Mouse (Mus musculus) ES-CJ7 (cell line): ENCODE data around the gene Krtap13-1.
A peak's percentile ranks its signal among the peaks of the same experiment; 100 is the strongest.
"Not testable (repeated sequence)": the region's sequence is repeated elsewhere in the genome, so short reads cannot be mapped to it uniquely, and the experiment has no call there.

ENCODE experiments used
- DNase-seq: peaks from one replicate; pipeline ENCODE4 v3.0.0; 2011; ENCODE audit warnings: low read depth, low spot score

Krtap13-1 gene

DNA sequence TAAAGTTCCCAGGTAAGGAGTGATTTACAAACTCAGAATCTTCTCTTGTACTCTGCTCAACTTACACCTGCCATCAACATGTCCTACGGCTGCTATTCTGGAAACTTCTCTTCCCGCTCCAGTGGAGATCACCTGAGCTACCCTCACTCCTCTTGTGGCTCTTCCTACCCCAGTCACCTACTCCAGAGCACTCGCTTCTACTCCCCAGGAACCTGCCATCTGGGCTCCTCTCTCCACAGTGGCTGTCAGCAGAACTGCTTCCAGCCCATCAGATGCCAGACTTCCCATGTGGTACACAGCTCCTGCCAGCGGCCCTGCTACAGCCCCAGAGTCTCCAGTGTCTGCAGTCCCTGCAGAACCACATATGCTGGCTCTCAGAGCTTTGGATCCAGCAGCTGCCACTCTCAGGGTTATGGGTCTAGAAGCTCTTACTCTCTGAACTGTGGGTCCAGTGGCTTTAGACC lies at the start of gene Krtap13-1:
Gene Krtap13-1 (plus strand): TSS at position 51 of the 464 bp plus-strand sequence.
- DNase-seq, result no peak

DNA sequence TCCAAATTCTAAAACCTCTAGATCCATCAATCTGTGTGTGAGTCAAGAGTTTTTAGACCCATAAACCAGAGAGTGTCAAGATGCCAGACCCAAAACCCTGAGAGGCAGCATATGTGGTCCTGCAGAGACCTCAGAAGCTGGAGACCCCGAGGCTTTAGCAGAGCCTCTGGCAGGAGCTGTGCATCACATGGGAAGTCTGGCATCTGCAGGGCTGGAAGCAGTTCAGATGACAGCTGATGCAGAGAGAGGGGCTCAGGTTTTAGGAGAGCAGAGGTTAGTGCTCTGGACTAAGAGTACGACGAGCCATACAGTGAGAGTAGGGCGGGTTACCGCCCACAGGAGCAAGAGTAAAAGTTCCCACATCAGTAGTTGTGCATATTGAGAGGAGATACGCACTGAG lies 49.6 kb upstream of the Krtap13-1 start:
- no peak for DNase-seq

DNA sequence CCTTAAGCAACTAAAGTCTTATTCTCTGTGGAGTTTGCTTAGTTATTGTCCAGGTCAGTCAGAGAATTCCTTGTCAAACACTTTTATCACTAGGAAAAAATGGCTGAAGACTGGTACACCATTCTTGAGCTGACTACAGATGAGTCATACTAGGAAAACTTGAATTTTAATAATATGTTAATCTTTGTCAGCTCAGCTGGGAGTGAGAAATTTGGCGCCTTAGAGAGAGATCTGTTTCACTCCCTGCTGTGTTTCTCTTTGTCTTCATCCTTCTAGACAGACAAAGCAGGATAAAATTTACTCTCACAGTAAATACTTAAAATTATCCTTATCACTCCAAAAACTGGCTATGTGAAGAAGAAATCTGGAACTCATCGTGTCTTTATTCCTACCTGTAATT lies 47.4 kb upstream of the Krtap13-1 start:
- no peak for DNase-seq

DNA sequence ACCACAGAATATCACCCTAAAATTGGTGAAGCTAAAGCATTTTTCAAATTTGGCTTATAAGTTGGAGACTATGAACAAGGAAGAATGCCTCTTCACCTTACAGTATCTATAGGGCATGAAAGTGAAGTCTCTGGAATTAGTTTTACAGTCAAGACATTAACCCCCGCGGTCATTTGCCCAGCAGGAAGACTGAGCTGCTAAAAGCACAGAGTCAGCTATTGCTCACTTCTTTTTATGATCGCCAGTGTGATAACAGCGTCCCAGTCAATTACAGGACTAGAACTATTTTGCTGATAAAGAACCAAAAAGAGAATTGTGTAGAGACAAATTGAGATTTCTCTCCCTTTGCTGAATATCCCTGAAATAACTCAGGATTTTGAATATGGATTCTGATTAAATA lies 32.4 kb upstream of the Krtap13-1 start:
- DNase-seq, result no peak

DNA sequence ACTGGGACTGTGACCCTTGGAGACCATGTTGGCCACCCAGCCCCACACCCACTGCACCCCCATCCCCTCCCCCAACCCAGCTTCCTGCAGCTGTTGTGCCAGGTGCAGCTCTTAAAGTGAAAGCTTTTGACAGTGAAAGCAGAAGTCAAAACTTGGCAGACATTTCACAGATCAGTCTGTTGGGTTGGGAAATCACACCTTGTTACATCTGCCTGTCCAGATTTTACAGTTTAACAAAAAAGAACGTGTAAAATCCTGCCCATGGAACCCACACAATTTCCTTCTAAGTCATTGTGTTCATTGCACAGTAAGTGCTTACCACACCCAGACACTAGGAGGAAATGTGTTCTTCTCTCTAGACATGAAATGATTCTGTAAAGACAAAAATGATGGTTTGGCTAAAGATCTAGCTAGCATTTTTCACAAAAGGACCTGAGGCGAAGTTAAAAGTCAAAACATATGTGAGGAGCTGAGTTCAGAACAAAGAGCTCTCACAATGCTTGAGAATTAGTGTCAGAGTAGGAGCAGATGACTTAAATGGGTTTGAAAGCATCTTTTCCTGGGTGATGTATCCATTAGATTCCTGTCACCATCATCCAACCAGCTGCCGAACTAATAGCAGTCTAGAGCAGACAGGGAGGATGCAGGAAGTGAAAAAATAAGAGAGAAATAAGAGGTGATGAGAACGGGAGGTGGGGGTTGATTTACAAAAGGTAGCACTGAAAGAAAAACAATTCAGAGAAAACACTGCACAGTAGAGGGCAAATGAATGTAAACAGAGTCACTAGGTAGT lies 27.4 kb upstream of the Krtap13-1 start:
- no peak for DNase-seq

DNA sequence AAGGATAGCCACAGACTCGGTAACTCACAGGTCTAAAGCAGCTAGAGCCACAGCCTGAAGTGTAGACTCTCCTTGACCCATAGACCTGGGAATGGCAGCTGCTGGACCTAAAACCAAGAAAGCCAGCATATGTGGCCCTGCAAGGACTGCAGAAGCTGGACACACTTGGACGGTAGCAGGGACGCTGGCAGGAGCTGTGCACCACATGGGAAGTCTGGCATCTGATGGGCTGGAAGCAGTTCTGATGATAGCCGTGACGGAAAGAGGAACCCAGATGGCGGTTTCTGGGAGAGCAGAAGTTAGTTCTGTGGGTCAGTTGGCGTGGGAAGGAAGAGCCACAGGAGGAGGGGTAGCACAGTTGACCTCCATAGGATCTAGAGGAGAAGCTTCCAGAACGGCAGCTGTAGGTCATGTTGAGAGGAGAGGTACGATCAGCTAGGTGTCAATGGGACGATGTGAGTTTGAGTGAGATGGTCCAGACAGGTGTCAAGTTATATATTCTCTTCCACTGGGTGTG lies 21.1 kb upstream of the Krtap13-1 start, which contains the start of gene 2310061N02Rik:
Gene 2310061N02Rik (minus strand): TSS at position 467 of the 517 bp plus-strand sequence.
- no peak for DNase-seq

DNA sequence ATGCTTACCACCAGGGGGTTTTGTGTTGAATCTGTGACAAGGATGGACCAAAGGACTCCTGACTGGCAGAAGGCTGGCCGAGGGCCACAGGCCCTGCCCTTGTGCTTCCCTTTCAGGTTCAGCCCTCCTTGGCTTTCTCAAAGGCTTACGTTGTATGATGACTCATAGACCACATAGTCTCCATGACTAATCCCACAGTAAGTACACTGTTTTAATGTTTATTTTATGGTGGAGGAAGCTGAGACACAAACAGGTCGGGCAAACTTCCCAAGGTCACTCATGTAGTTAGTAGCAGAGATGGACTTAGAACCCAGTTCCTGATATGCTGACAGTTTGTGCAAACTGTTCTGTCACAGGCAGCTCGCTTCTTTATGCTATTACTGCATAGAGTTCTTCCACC lies 17.9 kb upstream of the Krtap13-1 start:
- no peak for DNase-seq

DNA sequence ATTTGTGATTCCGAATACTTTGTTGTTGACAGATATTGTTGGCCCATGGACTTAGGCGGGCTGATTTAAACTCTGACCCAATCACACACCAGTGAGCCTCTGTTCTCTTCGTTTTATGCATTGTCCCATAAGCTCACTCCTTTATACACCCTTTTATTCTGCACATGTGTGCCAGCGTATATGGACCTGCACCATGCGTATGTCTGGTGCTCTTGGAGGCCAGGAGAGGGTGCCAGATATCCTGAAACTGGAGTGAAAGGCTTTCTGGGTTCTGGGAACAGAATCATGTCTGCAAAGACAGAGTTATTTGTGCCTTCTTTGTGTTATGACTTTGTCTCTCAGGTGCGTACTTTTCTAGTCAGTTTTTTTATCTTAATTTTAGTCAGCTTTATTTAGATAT lies 17.4 kb upstream of the Krtap13-1 start:
- DNase-seq, result peak; percentile 19

DNA sequence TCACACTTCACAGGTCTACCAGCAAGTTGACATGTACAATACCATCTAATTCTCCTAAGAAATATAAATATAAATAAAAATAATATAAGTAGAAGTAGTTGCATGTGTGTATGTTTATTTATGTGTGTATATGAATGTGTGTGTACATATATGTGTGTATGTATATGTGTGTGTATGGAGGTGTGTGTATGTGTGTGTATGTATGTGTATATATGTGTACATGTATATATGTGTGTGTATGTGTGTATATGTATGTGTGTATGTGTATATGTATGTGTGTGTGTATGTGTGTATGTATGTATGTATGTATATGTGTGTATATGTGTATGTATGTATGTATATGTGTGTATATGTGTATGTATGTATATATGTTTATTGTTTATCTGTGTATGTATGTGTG lies 12.1 kb upstream of the Krtap13-1 start:
- DNase-seq, result no peak

DNA sequence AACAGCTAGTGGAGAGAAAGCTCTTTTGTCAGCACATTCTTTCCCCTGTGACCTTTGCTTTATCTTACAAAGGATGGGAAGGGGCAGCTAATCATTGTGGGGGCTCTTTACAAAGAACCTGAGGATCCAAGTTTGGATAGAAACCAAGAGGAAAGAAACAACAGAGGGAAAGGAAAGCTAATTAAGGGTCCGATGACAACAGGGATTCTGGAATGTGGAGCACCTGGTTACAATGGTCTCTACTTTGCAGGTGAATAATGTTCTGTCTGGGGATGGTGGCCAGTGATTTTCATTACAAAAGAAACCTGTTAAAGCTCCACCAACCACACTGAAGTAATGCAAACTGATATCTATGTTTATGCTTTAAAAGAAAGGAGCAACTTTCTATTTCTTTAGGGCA lies 8.6 kb upstream of the Krtap13-1 start:
- DNase-seq, result peak; percentile 81

DNA sequence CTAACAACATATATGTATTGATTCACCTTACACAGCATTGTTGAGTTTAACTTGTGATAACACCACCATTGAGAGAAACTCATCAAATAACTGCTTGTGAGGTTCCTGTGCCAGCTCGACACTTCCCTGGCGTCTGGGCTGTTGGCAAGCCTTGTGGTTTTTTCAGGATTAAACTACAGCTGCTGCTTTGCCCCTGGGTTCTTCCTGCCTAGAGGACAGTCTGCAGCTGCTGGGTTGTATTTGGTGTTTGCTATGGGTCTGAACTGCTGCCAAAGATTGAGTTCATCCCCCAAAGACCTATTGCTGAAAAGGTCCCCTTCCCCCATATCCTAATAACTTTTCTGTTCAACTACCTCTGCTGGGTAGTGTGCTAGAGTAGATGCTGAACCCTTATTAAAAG lies 6.7 kb downstream of the Krtap13-1 start:
- no peak for DNase-seq

DNA sequence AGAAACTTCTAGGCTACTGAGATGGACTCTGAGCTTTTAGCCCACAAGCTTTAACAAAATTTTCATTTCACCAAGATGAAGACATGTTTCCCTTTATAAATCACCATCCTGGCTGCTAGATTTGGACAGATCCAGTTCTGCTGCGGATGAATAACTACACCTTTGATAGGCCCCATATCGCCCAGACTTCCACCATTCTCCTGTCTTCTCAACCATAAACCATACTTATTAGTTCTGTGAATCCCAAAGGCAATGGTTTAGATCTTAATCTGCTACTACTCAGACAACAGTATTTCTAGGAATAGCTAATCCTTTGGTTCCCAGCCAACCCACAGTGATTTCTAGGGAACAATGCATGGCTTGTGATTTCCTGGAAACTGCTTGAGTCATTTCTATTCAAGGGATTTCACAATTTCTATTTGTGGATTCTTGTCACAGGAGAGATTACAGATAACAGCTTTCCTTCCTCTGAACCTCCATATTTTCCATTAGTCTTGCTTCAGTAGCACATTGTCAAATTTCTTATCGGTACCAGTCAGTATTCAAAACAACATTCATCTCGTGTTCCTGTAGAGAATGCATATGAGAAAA lies 16.2 kb downstream of the Krtap13-1 start:
- DNase-seq, result no peak

DNA sequence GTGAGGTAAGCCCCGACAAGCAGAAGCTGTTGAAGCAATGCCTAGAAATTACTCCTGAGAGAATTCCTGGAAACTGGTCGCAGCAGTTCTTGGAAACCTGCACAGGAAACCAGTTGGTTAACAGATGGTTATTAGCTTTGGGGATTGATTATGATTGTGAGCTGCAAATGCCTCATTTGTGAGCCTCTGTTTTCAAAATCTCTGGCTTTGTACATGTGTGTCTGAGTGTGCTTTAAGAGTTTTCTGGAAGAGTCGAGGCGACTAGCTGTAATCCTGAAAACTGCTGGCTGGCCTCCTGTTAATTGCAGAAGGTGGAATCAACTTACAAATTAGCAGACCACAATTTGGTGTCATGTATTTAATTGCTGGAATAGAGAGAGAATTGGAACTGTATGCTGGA lies 19.3 kb downstream of the Krtap13-1 start:
- no peak for DNase-seq

DNA sequence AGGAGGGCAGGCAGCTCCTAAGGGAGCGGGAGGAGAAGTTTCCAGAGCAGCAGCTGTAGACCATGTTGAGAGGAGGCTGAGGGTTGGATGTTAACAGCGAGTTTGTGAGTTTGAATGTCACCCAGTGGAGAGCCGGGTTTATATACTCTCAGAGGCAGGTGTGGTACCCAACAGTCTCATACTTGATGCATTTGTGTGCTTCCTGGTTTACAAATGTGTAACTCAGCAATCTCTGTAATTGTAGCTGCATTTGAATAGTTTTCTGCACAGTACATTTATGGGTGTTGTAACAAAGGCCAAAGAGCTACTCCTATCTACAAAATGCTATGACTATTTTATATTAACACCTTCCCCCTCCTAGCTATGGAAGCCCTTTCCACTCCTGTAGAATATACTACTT lies 22.9 kb downstream of the Krtap13-1 start, which contains the start of gene Krtap13:
Gene Krtap13 (minus strand): TSS at position 101 of the 400 bp plus-strand sequence.
- not testable (repeated sequence) for DNase-seq

DNA sequence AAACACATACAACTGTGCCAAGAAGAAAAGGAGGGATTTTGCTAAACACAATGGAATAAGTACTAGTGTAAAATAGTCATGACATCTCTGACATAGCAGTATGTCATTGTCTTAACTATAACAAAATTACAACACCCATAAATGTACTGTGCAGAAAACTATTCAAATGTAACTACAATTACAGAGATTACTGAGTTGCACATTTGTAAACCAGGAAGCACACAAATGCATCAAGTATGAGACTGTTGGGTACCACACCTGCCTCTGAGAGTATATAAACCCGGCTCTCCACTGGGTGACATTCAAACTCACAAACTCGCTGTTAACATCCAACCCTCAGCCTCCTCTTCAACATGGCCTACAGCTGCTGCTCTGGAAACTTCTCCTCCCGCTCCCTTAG lies 29.9 kb downstream of the Krtap13-1 start, which contains the start of gene 2310034C09Rik:
Gene 2310034C09Rik (plus strand): TSS at position 301 of the 400 bp plus-strand sequence.
- DNase-seq, result not testable (repeated sequence)

DNA sequence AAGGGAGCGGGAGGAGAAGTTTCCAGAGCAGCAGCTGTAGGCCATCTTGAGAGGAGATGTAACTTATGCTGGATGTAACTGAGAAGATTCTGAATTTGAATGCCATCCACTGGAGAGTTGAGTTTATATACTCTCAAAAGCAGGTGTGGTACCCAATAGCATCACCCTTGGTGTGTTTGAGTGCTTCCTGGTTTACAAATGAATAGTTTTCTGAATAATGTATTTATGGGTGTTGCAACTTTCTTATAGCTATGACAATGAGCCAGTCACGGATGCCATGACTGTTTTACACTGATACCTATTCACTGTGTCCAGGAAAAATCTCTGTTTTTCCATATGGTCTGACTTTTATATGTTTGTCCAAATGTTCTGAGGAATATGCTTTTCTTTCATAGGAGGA lies 45.4 kb downstream of the Krtap13-1 start, which contains the start of gene 2310057N15Rik:
Gene 2310057N15Rik (minus strand): TSS at position 101 of the 400 bp plus-strand sequence.
- no peak for DNase-seq

DNA sequence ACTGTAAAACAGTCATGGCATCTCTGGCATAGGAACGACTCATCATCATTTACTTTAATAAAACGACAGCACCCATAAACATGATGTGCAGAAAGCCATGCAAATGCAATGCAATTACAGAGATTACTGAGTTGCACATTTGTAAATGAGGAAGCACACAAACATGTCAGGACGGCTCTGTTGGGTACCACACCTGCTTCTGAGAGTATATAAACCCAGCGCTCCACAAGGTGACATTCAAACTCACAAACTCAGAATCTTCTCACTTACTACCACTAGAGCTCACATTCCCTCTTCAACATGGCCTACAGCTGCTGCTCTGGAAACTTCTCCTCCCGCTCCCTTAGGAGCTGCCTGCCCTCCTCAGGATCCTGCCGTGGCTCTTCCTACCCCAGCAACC lies 48.9 kb downstream of the Krtap13-1 start, which contains the start of gene Gm5965:
Gene Gm5965 (plus strand): TSS at position 301 of the 400 bp plus-strand sequence.
- DNase-seq, result no peak
